Mouse (Mus musculus) large intestine, adult 2 months (tissue): ENCODE results near the gene Snx21. TPM values are rescaled to one million over a fixed set of nuclear protein-coding genes. Genes with fewer than 3 reads are reported as not detected.

ENCODE experiments used
- DNase-seq: peaks from one replicate; pipeline ENCODE4 v3.0.0-alpha.2; 2012; ENCODE audit warnings: low read depth, low spot score
- WGBS: fragments of 180-500 bp; shearing (Covaris S2); methylation state at CpG from one replicate; pipeline ENCODE4 v1.1.7; 2018; 5-methylcytosine and 5-hydroxymethylcytosine counted together
- polyA plus RNA-seq: library from polyadenylated mRNA; depleted of rRNA; stranded (reverse); fragments of >200 nt; gene quantifications from 2 replicates; pipeline ENCODE4 v1.2.3, GENCODE M21; 2012

Snx21 gene
- polyA plus RNA-seq, 1 experiment: 9.9 TPM

GRCm38 (mm10) chr2:164769258-164770037 lies 16.2 kb upstream of the Snx21 start, which contains the start of gene Ube2c:
TSS of gene Ube2c (plus strand) at chr2:164769898.
- WGBS: 1% methylated on average over 53 of the region's 53 CpGs
- peak; percentile 96 for DNase-seq

DNA sequence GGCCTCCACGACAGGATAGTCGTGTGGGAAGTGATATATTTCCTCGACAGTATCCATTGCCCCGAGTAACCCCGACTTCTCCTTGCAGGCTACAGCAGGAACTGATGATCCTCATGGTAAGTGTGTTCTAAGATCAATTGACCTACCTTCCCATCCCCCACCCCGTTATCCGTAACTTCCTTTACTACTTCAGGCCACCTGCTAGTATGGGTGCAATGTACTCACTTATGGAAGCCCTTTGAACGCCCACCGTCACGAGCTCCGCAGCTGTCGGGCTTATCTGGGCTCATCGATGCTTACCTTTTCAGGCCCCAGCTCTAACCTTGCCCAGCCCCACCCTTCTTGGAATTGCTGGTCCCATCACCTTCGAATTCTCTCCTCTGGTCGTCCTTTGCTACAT lies 15.3 kb upstream of the Snx21 start:
- DNase-seq: no peak
- under 1% methylated on average over 15 of the region's 15 CpGs for WGBS

DNA sequence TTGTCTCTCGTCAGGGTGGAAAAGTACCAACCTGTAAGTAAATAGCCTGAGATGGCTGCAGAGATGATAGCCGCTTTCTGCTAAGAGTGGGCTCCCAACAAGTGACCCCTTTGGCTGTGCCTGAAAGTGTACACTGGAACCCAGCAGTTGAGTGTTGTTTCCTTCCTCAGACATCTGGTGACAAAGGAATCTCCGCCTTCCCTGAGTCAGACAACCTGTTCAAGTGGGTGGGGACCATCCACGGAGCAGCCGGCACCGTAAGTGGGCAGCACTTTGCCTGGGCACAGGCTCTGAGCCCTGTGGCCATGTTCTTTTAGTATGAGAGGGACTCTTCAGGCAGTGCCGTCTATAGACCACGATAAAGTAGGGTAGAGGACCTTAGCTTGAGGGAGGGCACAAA lies 14.5 kb upstream of the Snx21 start:
- DNase-seq: no peak
- 35% methylated on average over 8 of the region's 8 CpGs for WGBS

DNA sequence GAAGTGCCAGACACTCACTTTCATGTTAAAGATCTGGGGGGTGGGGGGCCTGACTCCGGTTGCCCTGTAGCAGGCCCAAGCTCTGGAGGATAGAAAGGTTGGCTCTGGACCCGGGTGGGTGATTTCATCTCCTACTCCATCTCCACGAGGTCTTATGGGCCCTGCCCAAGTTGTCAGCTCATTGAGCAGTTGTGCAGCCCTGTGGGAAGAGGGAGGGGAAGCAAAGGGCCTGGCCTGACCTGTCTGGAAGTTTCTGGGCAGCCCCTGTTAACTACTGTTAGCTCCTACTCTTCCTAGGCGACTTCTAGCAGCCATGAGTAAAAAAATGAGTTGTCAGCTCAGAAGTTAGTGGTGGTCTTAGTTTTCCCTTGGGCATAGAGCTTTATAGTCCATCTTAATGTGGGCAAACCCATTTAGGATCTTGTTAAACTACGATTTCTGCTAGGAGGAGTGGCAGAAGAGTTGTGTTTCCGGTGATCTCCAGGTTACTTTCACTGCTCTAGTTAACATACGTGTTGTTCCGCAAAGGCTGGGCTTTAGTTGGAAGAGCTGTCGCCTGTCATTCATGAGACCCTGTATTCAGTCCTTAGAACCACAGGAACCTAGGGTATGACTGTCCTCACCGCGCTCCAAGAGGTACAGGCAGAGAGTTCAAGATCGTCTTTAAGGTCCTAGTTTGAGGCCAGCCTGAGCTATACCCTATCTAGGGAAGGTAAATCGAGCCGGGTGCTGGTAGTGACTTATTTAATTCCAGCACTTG lies 12.2 kb upstream of the Snx21 start:
- 71% methylated on average over 14 of the region's 14 CpGs for WGBS
- DNase-seq: no peak

DNA sequence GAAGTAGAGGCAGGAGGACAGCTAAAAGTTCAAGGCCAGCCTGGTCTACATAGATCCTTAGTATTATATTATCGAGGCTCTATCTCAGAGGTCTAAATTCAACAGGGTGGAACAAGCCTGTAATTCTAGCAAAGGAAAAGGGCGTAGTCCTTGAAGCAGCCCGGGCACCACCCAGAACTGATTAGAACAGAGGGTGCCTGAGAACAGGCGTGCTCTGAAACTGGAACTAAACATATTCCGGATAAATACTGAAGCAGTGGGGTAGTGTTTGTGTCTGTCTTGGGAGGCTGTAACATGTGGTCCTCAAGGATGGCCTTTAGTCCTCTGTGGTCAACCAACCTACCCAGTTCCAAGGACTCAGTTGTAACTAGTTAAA lies 11.6 kb upstream of the Snx21 start:
- WGBS: 33% methylated on average over 5 of the region's 5 CpGs
- DNase-seq: no peak

GRCm38 (mm10) chr2:164776130-164776529 lies 9.5 kb upstream of the Snx21 start:
- 79% methylated on average over 6 of the region's 6 CpGs for WGBS
- no peak for DNase-seq

DNA sequence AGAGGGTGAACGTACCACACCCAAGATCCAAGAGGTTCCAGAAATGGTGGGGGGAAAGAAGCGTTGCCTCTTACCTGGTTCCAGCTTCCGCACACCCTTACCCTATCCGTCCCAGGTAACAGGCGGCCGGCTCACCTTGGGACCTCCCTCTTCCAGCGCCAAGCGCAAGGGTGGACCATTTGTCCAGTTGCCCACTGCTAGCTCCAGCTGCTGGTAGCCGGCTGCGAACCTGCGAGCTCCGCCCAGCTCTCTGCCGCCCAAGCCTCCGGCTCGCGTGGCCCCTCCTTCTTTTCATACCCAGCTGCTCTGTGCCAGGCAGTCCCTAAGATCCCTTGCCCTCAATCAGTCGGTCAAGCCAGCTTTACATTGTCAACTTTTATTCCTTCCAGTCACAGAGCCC lies 8.8 kb upstream of the Snx21 start:
- 58% methylated on average over 17 of the region's 17 CpGs for WGBS
- DNase-seq: no peak

DNA sequence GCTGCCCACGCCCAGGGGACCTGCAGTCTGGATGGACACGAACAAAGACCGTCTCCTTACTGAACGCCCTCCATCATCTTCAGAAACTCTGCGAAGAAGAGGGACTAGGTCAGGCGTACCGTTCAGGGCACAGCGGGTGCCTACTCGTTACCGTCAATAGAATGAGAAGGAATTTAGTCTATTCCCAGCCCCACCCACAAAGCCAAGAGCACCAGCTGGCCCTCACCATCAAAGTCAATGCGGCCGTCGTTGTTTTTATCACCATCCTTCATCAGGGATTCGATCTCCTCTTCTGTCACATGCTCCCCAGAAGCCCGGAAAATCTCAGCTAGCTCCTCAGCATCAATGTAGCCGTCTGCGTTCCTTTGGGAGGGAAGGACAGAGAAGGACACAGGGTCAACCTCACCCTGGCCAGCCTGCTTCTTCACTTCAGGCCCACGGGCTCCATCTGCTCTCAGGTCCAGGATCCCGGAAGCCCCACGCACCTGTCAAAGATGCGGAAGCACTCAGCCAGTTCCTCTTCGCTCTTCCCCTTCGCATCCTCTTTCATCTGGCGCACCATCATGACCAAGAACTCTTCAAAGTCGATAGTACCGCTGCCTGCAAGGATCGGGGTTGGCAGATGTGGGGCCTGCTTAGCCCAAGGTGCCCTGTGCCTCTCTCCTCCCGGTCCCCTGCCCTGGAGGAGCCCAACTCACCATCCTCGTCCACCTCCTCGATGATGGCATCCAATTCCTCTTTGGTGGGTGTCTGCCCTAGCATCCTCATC lies 8.2 kb upstream of the Snx21 start:
- no peak for DNase-seq
- WGBS: 75% methylated on average over 30 of the region's 30 CpGs

GRCm38 (mm10) chr2:164778015-164778287 lies 7.7 kb upstream of the Snx21 start:
- no peak for DNase-seq
- WGBS: 93% methylated on average over 11 of the region's 11 CpGs

DNA sequence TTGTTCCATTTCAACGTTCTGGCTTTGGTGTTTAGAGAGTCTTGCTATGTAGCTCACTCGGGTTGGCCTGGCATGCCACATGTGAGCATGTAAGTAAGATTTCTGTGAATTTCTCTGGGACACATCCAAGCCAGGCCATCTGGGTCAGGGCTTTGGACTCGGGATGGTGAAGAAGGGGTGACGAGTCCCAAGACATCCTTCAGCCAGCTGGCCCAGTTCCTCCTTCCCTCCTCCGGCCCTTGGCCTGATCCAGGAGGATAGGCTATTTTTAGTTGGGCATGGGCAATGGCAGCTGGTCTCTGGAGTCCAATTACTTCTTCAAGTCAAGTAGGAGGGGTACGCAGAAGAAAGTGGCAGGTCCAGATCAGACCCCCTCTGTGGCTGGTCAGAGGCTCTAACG lies 6.8 kb upstream of the Snx21 start:
- DNase-seq: no peak
- 74% methylated on average over 7 of the region's 7 CpGs for WGBS

GRCm38 (mm10) chr2:164779481-164780086 lies 6.0 kb upstream of the Snx21 start, which contains the start of gene Tnnc2:
TSS of gene Tnnc2 (minus strand) at chr2:164779967.
- WGBS: 63% methylated on average over 8 of the region's 8 CpGs
- no peak for DNase-seq

- no peak for DNase-seq
- WGBS: 72% methylated on average over 4 of the region's 4 CpGs
Observed at GRCm38 (mm10) chr2:164781876-164782275, 3.7 kb upstream of the Snx21 start.

DNA sequence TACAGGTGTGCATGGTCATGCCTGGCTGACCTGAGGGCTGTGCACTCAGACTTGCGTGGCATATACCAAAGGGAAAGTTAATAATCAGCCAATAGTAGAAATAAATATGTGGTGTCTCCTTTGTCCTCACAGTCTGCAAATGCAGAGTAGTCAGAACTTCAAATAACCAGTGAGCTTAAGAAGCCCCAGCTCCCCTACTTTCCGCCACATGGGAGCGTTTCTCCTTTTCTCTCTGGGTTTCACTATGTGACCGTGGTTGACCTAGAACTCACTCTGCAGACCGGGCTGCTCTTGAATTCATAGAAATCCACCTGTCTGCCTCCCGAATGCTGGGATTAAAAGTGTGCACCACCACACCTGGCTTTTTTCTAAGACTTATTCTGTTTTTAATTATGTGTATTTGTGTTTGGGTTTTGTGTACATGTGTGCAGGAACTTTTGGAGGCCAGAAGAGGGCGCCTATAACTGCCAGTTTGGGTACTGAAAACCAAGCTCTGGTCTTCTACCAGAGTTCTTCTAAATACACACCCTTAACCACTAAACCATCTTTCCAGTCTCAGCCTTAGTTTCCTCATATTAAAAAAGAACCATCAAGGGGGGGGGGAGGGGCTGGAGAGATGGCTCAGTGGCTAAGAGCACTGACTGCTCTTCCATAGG lies 1.6 kb upstream of the Snx21 start:
- 74% methylated on average over 7 of the region's 7 CpGs for WGBS
- DNase-seq: no peak

GRCm38 (mm10) chr2:164784869-164785420 lies 678 bp upstream of the Snx21 start:
- 2% methylated on average over 7 of the region's 7 CpGs for WGBS
- no peak for DNase-seq

- WGBS: 18% methylated on average over 15 of the region's 15 CpGs
Observed at GRCm38 (mm10) chr2:164786388-164786885, 814 bp downstream of the Snx21 start.

DNA sequence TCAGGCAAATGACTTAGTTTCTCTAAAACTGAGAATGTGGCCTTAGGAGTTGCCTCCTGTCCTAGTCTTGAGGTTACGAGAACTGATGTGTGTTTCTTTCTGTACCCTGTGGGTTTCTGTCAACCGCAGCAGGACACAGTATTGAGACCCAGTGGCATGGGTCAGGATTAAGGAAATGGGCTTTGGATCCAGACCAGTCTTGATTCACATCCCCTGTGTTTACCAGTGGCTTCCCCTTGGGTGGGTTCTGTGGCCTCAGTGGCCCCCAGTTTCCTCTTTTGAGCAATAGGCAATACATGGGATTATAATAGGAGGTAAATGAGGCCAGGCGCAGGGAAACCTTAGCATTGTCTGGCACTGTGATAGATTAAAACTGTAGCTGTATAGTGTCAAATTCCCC lies 1.4 kb downstream of the Snx21 start:
- DNase-seq: no peak
- WGBS: 78% methylated on average over 3 of the region's 3 CpGs

More at GRCm38 (mm10) chr2:164786388-164786885, 814 bp downstream of the Snx21 start:
- DNase-seq: no peak

- 65% methylated on average over 10 of the region's 10 CpGs for WGBS
- DNase-seq: no peak
Observed at GRCm38 (mm10) chr2:164787779-164788178, 2.2 kb downstream of the Snx21 start.

DNA sequence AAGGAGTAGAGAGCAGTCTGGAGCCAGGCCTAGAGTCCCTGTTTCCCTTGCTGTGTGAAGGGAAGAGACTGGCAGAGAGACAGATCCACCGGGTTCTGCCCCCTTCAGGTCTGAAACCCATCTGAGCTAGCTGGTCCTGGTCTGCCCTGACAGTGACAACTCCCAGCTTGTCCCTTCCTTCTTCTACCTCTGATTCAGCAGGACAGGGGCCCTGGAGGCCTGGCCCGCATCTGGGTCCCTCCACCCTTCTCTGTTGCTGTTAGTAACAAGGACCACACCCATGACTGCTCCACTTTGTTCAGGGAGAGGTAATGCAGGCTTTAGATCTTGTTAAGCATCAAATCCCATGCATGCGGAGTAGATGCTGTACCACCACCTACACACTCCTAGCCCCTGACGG lies 2.8 kb downstream of the Snx21 start:
- 66% methylated on average over 4 of the region's 4 CpGs for WGBS

DNA sequence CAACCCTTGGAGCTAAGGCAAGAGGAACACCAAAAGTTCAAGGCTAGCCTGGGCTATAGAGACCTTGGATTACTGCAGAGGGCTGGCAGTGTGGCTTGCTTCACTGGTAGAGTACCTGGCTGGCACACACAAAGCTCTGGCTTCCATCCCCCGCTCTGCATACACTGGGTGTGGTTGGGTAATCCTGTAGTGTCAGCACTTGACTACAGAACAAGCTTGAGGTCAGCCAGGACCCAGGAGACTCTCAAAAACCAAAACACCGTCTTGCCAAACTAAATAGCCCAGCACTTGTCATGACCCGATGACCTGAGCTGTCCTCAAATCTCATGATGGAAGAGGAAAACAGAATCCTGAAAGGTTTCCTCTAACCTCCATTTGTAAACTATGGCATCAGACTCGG lies 4.8 kb downstream of the Snx21 start:
- no peak for DNase-seq
- WGBS: 58% methylated on average over 4 of the region's 4 CpGs

More for the DNA sequence above, 2.8 kb downstream of the Snx21 start:
- DNase-seq: no peak
